Mouse (Mus musculus) thymus, postnatal 10 days (tissue): Measurements from ENCODE around the gene Nudcd2.

Experiments used
- DNase-seq, 2 experiments: peaks; one replicate each; pipeline ENCODE4 v3.0.0; 2021; ENCODE audit warnings: low spot score in 2 of 2

Nudcd2 gene

GRCm38 (mm10) chr11:40755109-40755627 lies 21.7 kb downstream of the Nudcd2 start, which contains the start of gene Ccng1:
Gene Ccng1 (minus strand): TSS chr11:40755311.
- peak; percentile 77 to 79 for DNase-seq

GRCm38 (mm10) chr11:40755968-40756367 lies 22.5 kb downstream of the Nudcd2 start:
- DNase-seq, result no peak

GRCm38 (mm10) chr11:40759896-40760295 lies 26.4 kb downstream of the Nudcd2 start:
- DNase-seq, result no peak

- peak in 1 of 2 experiments; percentile 15 for DNase-seq
Measured at GRCm38 (mm10) chr11:40763395-40763794, 29.9 kb downstream of the Nudcd2 start.

GRCm38 (mm10) chr11:40764690-40765089 lies 31.2 kb downstream of the Nudcd2 start:
- DNase-seq, result no peak

GRCm38 (mm10) chr11:40775315-40776269 lies 42.1 kb downstream of the Nudcd2 start:
- no peak for DNase-seq

GRCm38 (mm10) chr11:40781857-40782256 lies 48.4 kb downstream of the Nudcd2 start:
- no peak for DNase-seq

- DNase-seq, result no peak
Measured at GRCm38 (mm10) chr11:40783346-40783745, 49.9 kb downstream of the Nudcd2 start.

GRCm38 (mm10) chr11:40784326-40784725 lies 50.9 kb downstream of the Nudcd2 start:
- DNase-seq, result no peak

GRCm38 (mm10) chr11:40786900-40787299 lies 53.4 kb downstream of the Nudcd2 start:
- no peak for DNase-seq
